Mouse (Mus musculus) limb, embryonic 14.5 days (tissue): ENCODE results near the gene Zfp523. TPM values are rescaled to one million over a fixed set of nuclear protein-coding genes. Genes with fewer than 3 reads are reported as not detected.
A peak's percentile ranks its signal among the peaks of the same experiment; 100 is the strongest.

Experiments
- ATAC-seq: fragments of 200-750 bp; cut with Nextera tagmentation; 2 replicates; pipeline ENCODE4 v1.8.0; 2017; ENCODE audit warnings: low read depth, moderate number of reproducible peaks, moderate TSS enrichment; ENCODE audit not compliant: low FRiP score
- DNase-seq: peaks from one replicate; pipeline ENCODE4 v3.0.0-alpha.2; 2015; ENCODE audit warnings: low spot score
- H3K27ac ChIP-seq: fragments of 300-500 bp; sonication (generic); replicated peaks from 2 replicates; pipeline ENCODE4 v1.5.1; 2014; ENCODE audit warnings: low read depth, mild to moderate bottlenecking, low read length, moderate library complexity, mixed read lengths
- H3K27me3 ChIP-seq: fragments of 300-500 bp; sonication (generic); 2 replicates; pipeline ENCODE4 v1.6.1; 2014; ENCODE audit warnings: low read length, mixed read lengths; ENCODE audit not compliant: control insufficient read depth, insufficient read depth
- H3K36me3 ChIP-seq: fragments of 300-500 bp; sonication (generic); 2 replicates; pipeline ENCODE4 v1.6.1; 2014; ENCODE audit warnings: mild to moderate bottlenecking, low read length, moderate library complexity, mixed read lengths; ENCODE audit not compliant: control insufficient read depth, insufficient read depth
- H3K4me1 ChIP-seq: fragments of 300-500 bp; sonication (generic); 2 replicates; pipeline ENCODE4 v1.6.1; 2014; ENCODE audit warnings: antibody characterized with exemption, low read length, mixed read lengths; ENCODE audit not compliant: control insufficient read depth, insufficient read depth
- H3K4me2 ChIP-seq: fragments of 300-500 bp; sonication (generic); replicated peaks from 2 replicates; pipeline ENCODE4 v1.6.1; 2014; ENCODE audit warnings: low read depth, mild to moderate bottlenecking, low read length, moderate library complexity; ENCODE audit not compliant: severe bottlenecking
- H3K4me3 ChIP-seq: fragments of 300-500 bp; sonication (generic); replicated peaks from 2 replicates; pipeline ENCODE4 v1.5.1; 2014; ENCODE audit warnings: low read length
- H3K9ac ChIP-seq: fragments of 300-500 bp; sonication (generic); 2 replicates; pipeline ENCODE4 v1.6.1; 2014; ENCODE audit warnings: mild to moderate bottlenecking, low read depth, low read length, moderate library complexity; ENCODE audit not compliant: severe bottlenecking
- H3K9me3 ChIP-seq: fragments of 300-500 bp; sonication (generic); 2 replicates; pipeline ENCODE4 v1.6.1; 2016; ENCODE audit warnings: low read length; ENCODE audit not compliant: control insufficient read depth
- POLR2A ChIP-seq: fragments of 200-500 bp; IDR thresholded peaks from 2 replicates; pipeline ENCODE4 v1.8.0; 2012; ENCODE audit warnings: inconsistent platforms, mild to moderate bottlenecking, moderate library complexity, borderline replicate concordance; ENCODE audit not compliant: insufficient read depth, insufficient read length; ENCODE audit errors: extremely low read depth
- WGBS: fragments of 180-500 bp; shearing (Covaris S2); extraction: QIAGEN DNeasy Blood & Tissue Kit; methylation state at CpG from one replicate; pipeline ENCODE4 v1.1.7; 2014; 5-methylcytosine and 5-hydroxymethylcytosine counted together
- polyA plus RNA-seq, 2 experiments: library from polyadenylated mRNA; depleted of rRNA in 1 of 2; stranded (reverse) in 1 of 2; unstranded in 1 of 2; fragments of >200 nt; fragmentation: Nextera tagmentation in 1 of 2; extraction: Ambion mirVana in 1 of 2; gene quantifications; 2 replicates each; pipeline versions ENCODE4 v1.2.1 to v1.2.3; 2012 to 2014

The Zfp523 gene
- polyA plus RNA-seq, 2 experiments = 37.5 to 79.1 TPM

DNA sequence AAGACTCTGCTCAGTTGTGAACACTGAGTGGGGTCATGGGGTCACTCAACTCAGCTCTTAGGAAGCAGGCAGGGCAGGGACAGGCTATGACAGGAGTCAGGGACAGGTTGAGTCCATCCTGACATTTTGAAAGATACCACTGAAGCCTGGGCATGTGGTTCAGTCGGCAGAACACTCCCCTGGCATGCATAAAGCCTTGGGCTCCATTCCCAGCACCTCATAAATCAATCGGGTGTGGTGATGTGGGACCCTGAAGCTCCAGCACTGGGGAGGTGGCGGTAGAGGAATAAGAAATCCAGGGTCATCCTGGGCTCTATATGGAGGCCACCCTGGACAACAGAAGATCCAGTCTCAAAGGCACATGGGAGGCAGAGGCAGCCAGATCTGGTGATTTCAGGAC, 41.4 kb upstream of the Zfp523 start:
- H3K27ac ChIP-seq = no peak overlapping the region
- H3K9ac ChIP-seq = no peak overlapping the region
- TF ChIP-seq POLR2A = no peak
- peaks cover 5% of the 10 kb centered on the region; the same call in 1 of the 2 replicates for H3K4me1 ChIP-seq
- WGBS = 41% methylated on average over 3 of the region's 3 CpGs
- H3K4me3 ChIP-seq = no peak overlapping the region
- H3K9me3 ChIP-seq = no peaks in the 10 kb centered on the region
- DNase-seq (no peak), ATAC-seq (no peak)
- H3K4me2 ChIP-seq = no peak overlapping the region
- no peaks in the 10 kb centered on the region for H3K36me3 ChIP-seq
- H3K27me3 ChIP-seq = no peaks in the 10 kb centered on the region

DNA sequence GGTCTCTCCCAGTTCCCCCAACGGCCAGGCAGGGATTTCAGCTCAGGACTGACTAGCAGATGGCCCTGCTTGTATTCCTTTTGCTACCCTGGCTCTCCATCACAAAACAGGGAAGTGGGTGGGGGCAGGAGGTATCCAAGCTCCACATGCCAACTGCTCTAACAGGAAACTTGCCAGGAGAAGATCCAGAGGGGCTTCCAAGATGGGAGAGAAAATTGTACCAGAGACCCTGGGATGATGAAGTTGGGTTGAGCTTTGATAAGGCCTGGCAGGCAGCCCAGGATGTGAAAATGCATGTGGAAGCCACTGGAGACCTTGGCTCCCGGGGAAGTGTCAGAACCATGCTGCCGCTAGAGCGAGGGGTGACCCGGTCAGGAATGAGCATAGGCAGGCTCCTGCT, 40.7 kb upstream of the Zfp523 start:
- Histone ChIP-seq H3K27ac (0 out of 2 replicates have a peak overlapping the region, but pooled peaks have one; percentile 2), H3K4me2 (no peak overlapping the region), H3K4me3 (no peak overlapping the region), H3K4me1 (peaks cover 10% of the 10 kb centered on the region), H3K27me3 (no peaks in the 10 kb centered on the region), H3K9ac (no peak overlapping the region), H3K36me3 (no peaks in the 10 kb centered on the region), H3K9me3 (no peaks in the 10 kb centered on the region)
- 7% methylated on average over 5 of the region's 5 CpGs for WGBS
- ATAC-seq = no peak
- TF ChIP-seq POLR2A = no peak
- no peak for DNase-seq

DNA sequence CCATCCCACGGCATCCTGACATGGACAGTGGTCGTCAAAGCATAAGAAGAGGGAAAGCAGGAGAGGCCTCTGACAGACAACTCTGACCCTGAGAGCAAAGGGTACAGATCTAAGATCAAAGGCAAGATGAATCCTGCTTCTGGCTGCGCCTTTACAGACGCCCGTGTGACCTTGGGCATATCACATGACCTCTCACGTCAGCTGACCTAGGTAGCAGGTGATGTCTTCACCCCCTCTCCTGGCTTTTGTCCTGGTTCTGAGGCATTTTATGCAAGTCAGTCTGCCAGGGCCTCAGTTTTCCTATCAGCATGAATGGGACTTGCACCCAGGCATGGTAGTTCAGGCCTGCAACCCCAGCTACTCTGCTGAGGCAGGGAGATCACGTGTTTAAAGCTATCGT, 38.9 kb upstream of the Zfp523 start:
- ATAC-seq (no peak), DNase-seq (no peak)
- H3K4me3 ChIP-seq = no peak overlapping the region
- no peaks in the 10 kb centered on the region for H3K9me3 ChIP-seq
- H3K9ac ChIP-seq = no peak overlapping the region
- no peak overlapping the region for H3K4me2 ChIP-seq
- H3K36me3 ChIP-seq = no peaks in the 10 kb centered on the region
- no peak overlapping the region for H3K27ac ChIP-seq
- H3K27me3 ChIP-seq = no peaks in the 10 kb centered on the region
- 86% methylated on average over 8 of the region's 8 CpGs for WGBS
- TF ChIP-seq POLR2A = no peak
- H3K4me1 ChIP-seq = peaks cover 10% of the 10 kb centered on the region

DNA sequence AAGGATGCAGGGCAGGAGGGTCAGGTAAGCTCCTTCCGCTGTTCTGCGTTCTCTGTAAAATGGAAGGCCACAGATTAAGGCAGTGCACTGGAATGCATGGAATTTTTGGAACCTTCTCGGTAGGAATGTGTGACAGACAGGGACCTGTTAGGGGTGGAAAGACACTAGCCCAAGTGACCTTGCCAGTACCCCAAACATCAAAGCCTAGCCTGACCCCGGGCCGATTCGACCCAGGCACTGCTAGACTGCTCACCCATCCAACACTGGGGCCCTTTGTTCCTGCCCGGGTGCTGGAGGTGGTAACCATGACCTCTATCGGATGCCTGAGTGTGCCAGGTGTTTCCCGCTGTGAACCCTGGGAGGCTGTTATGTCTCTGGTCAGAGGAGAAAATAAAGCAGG, 38.2 kb upstream of the Zfp523 start:
- Histone ChIP-seq H3K9ac (no peak overlapping the region), H3K4me2 (no peak overlapping the region), H3K27me3 (no peaks in the 10 kb centered on the region), H3K9me3 (no peaks in the 10 kb centered on the region), H3K4me1 (peaks cover 16% of the 10 kb centered on the region), H3K27ac (no peak overlapping the region), H3K36me3 (no peaks in the 10 kb centered on the region), H3K4me3 (no peak overlapping the region)
- no peak for TF ChIP-seq POLR2A
- DNase-seq (no peak), ATAC-seq (no peak)
- WGBS = 53% methylated on average over 9 of the region's 9 CpGs

DNA sequence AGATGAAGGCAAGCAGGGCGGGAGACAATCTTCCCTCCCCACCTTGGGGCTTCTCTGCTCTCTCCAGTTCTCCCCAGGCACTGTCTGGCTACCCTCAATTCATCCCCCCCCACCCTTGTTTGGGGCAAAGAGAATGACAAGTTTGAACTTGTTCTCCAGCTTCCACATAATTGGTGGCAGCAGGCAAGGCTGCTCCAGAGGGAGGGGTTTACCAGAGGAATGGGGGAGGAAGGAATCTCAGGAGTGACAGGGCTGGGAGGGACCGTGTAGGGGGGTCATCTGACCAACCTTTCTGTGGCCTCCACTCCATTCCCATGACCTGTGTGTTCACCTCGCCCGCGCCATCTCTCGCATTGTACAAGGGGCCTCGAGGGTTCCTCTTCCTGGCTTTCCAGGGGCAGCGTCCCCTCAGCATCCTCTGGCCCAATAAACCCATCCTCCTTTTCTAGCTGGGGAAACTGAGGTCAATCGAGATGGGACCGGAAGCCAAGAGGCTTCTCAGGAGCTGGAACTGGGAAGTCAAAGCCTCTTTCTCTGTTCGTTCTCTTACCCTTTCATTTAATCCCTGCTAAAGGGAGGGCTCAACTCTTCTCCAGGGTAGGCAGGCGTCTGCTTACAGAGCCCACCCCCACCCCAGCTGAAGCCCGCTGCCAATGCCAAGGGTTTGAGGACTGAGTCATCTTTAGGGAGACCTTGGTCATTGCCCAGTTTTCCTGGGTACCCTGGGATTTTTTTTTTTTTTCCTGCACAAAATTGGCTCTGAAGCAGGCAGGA, 36.3 kb upstream of the Zfp523 start:
- DNase-seq (no peak), ATAC-seq (no peak)
- H3K4me1 ChIP-seq = peaks cover 35% of the 10 kb centered on the region
- WGBS = 26% methylated on average over 13 of the region's 13 CpGs
- H3K4me3 ChIP-seq = peak overlapping the region; percentile 77; the same call in 1 of the 2 replicates
- H3K9ac ChIP-seq = peak overlapping the region; percentile 83; the same call in 1 of the 2 replicates
- no peaks in the 10 kb centered on the region for H3K27me3 ChIP-seq
- no peaks in the 10 kb centered on the region for H3K36me3 ChIP-seq
- no peak overlapping the region for H3K27ac ChIP-seq
- TF ChIP-seq POLR2A = no peak
- H3K4me2 ChIP-seq = peak overlapping the region; percentile 93
- H3K9me3 ChIP-seq = no peaks in the 10 kb centered on the region

DNA sequence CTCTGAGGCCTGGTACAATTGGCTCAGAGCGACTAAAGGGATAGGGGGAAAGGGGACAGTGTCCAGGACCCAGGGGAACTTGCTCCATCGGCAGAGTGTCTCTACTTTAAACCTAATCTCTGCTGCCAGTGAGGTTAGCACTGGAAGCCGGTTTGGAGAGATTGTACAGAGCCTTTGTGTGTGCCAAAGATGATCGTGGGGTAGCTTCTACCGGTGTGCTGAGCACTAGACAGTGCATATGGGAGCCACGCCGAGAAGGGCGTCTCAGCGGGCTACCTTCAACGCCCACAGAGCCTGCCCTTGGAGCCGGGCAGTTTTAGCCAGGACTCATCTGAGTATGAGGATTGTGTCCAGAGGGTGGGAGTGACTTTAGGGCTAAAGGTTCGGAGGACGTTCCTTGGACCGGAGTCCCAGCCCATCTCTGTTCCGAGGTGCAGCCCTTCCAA, 35.7 kb upstream of the Zfp523 start:
- ATAC-seq (no peak), DNase-seq (no peak)
- peaks cover 40% of the 10 kb centered on the region for H3K4me1 ChIP-seq
- 5% methylated on average over 14 of the region's 15 CpGs for WGBS
- peak overlapping the region; percentile 83 for H3K9ac ChIP-seq
- peak overlapping the region; percentile 77 for H3K4me3 ChIP-seq
- peak overlapping the region; percentile 83 for H3K27ac ChIP-seq
- no peaks in the 10 kb centered on the region for H3K36me3 ChIP-seq
- no peak for TF ChIP-seq POLR2A
- H3K9me3 ChIP-seq = no peaks in the 10 kb centered on the region
- H3K4me2 ChIP-seq = peak overlapping the region; percentile 93
- no peaks in the 10 kb centered on the region for H3K27me3 ChIP-seq
